ENCODE assay signal across 26 mouse cellular contexts in genomic region chr15:27316746-27317129, GRCm38 (mm10).
A peak's percentile ranks its signal among the peaks of the same experiment; 100 is the strongest.
DNase-seq lines count a peak whose midpoint lies in the region; ATAC-seq and TF ChIP-seq lines count a peak whose summit lies in the region.
"Had no signal": no experiment of that assay in that cellular context is flagged by ENCODE, and none has a peak within 500 bp of the region (broad histone marks: within the 10 kb centered on the region; RNA-seq: fewer than 3 reads in every experiment).

No protein-coding gene starts in this region.

- no peak for DNase-seq in forebrain, embryonic 10.5 days (ENCODE audit: extremely low spot score, low spot score)
- DNase-seq in intestine, embryonic 14.5 days (ENCODE audit: low spot score), result no peak
- DNase-seq in neural tube, embryonic 10.5 days (ENCODE audit: extremely low spot score, low spot score), result no peak
- DNase-seq in left cerebral cortex, adult 2 months (ENCODE audit: extremely low spot score in 1 of 2, low spot score in 2 of 2), result no peak
- DNase-seq in ovary, adult 18-20 months (ENCODE audit: low spot score), result no peak
- DNase-seq: adrenal gland, adult 8-10 months; cerebellum, postnatal 25 days; gastrocnemius, adult 2 months; gastrocnemius, postnatal 36 days; kidney, postnatal 10 days; layer of hippocampus, postnatal 36 days; right cerebral cortex, postnatal 25 days had no signal

- H3K27ac ChIP-seq in forebrain, embryonic 12.5 days, result no peak overlapping the region
- H3K27ac ChIP-seq in forebrain, embryonic 10.5 days, result no peak overlapping the region
- H3K27ac ChIP-seq in intestine, embryonic 14.5 days (ENCODE audit: low read depth), result no peak overlapping the region
- no peak overlapping the region for H3K27ac ChIP-seq in intestine, embryonic 15.5 days
- H3K27ac ChIP-seq in neural tube, embryonic 12.5 days, result no peak overlapping the region
- H3K27ac ChIP-seq in left cerebral cortex, adult 2 months, result no peak overlapping the region
- H3K27ac ChIP-seq: embryonic facial prominence, embryonic 10.5 days; embryonic facial prominence, embryonic 15.5 days; gastrocnemius, adult 2 months; heart, embryonic 13.5 days; limb, embryonic 13.5 days; lung, embryonic 15.5 days; midbrain, embryonic 12.5 days; stomach, embryonic 15.5 days had no signal

- H3K4me2 ChIP-seq in forebrain, embryonic 12.5 days, result no peak overlapping the region
- H3K4me2 ChIP-seq in intestine, embryonic 14.5 days (ENCODE audit: low read length), result no peak overlapping the region
- no peak overlapping the region for H3K4me2 ChIP-seq in intestine, embryonic 15.5 days (replicated peaks)
- H3K4me2 ChIP-seq in neural tube, embryonic 12.5 days (replicated peaks), result no peak overlapping the region
- H3K4me2 ChIP-seq: embryonic facial prominence, embryonic 15.5 days; heart, embryonic 13.5 days; limb, embryonic 13.5 days; liver, embryonic 11.5 days; lung, embryonic 15.5 days; midbrain, embryonic 12.5 days; stomach, embryonic 15.5 days had no signal

- TF ChIP-seq CTCF in left cerebral cortex, adult 2 months (IDR thresholded peaks at IDR 0.05), result no peak

- 0 out of 2 replicates have a peak, but pooled peaks have one; percentile 27 for ATAC-seq in forebrain, embryonic 12.5 days (ENCODE audit: low FRiP score)
- 0 out of 2 replicates have a peak, but pooled peaks have one; percentile 19 for ATAC-seq in intestine, embryonic 14.5 days (replicated peaks; ENCODE audit: low FRiP score, low TSS enrichment, low read depth)
- ATAC-seq in intestine, embryonic 15.5 days, result no peak
- ATAC-seq in neural tube, embryonic 12.5 days (ENCODE audit: low FRiP score, low read depth), result peak; percentile 56; the same call in 1 of the 2 replicates
- ATAC-seq: intestine, postnatal 0 days had no signal

- H3K9me3 ChIP-seq in forebrain, embryonic 12.5 days, result no peaks in the 10 kb centered on the region
- no peaks in the 10 kb centered on the region for H3K9me3 ChIP-seq in forebrain, embryonic 10.5 days
- H3K9me3 ChIP-seq in intestine, embryonic 14.5 days (ENCODE audit: control insufficient read depth, low read length), result no peaks in the 10 kb centered on the region
- H3K9me3 ChIP-seq in intestine, embryonic 15.5 days, result no peaks in the 10 kb centered on the region
- H3K9me3 ChIP-seq in neural tube, embryonic 12.5 days, result no peaks in the 10 kb centered on the region
- H3K9me3 ChIP-seq: embryonic facial prominence, embryonic 10.5 days; embryonic facial prominence, embryonic 15.5 days; G1E; heart, embryonic 13.5 days; limb, embryonic 13.5 days; lung, embryonic 15.5 days; midbrain, embryonic 12.5 days; stomach, embryonic 15.5 days had no signal

- no peaks in the 10 kb centered on the region for H3K27me3 ChIP-seq in forebrain, embryonic 12.5 days
- H3K27me3 ChIP-seq in forebrain, embryonic 10.5 days (ENCODE audit: poor library complexity, severe bottlenecking), result no peaks in the 10 kb centered on the region
- no peaks in the 10 kb centered on the region for H3K27me3 ChIP-seq in intestine, embryonic 14.5 days (replicated peaks; ENCODE audit: control insufficient read depth, insufficient read depth, low read length)
- no peaks in the 10 kb centered on the region for H3K27me3 ChIP-seq in intestine, embryonic 15.5 days (replicated peaks)
- no peaks in the 10 kb centered on the region for H3K27me3 ChIP-seq in neural tube, embryonic 12.5 days (replicated peaks)
- H3K27me3 ChIP-seq: embryonic facial prominence, embryonic 15.5 days; heart, embryonic 13.5 days; lung, embryonic 15.5 days; midbrain, embryonic 12.5 days; stomach, embryonic 15.5 days had no signal

- no peaks in the 10 kb centered on the region for H3K4me1 ChIP-seq in forebrain, embryonic 12.5 days
- no peaks in the 10 kb centered on the region for H3K4me1 ChIP-seq in forebrain, embryonic 10.5 days
- H3K4me1 ChIP-seq in intestine, embryonic 14.5 days (replicated peaks; ENCODE audit: control insufficient read depth, insufficient read depth, low read length), result no peaks in the 10 kb centered on the region
- H3K4me1 ChIP-seq in intestine, embryonic 15.5 days (replicated peaks), result no peaks in the 10 kb centered on the region
- H3K4me1 ChIP-seq in neural tube, embryonic 12.5 days, result no peaks in the 10 kb centered on the region
- H3K4me1 ChIP-seq: embryonic facial prominence, embryonic 10.5 days; embryonic facial prominence, embryonic 15.5 days; heart, embryonic 13.5 days; limb, embryonic 13.5 days; lung, embryonic 15.5 days; midbrain, embryonic 12.5 days; stomach, embryonic 15.5 days had no signal

- no peaks in the 10 kb centered on the region for H3K36me3 ChIP-seq in forebrain, embryonic 12.5 days (replicated peaks)
- no peaks in the 10 kb centered on the region for H3K36me3 ChIP-seq in forebrain, embryonic 10.5 days (replicated peaks)
- H3K36me3 ChIP-seq in intestine, embryonic 14.5 days (ENCODE audit: control insufficient read depth, insufficient read depth, low read length), result no peaks in the 10 kb centered on the region
- H3K36me3 ChIP-seq in intestine, embryonic 15.5 days, result no peaks in the 10 kb centered on the region
- H3K36me3 ChIP-seq in neural tube, embryonic 12.5 days, result no peaks in the 10 kb centered on the region
- H3K36me3 ChIP-seq: embryonic facial prominence, embryonic 10.5 days; embryonic facial prominence, embryonic 15.5 days; G1E; heart, embryonic 13.5 days; limb, embryonic 13.5 days; lung, embryonic 15.5 days; midbrain, embryonic 12.5 days; stomach, embryonic 15.5 days had no signal

- no peak overlapping the region for H3K9ac ChIP-seq in forebrain, embryonic 12.5 days
- no peak overlapping the region for H3K9ac ChIP-seq in intestine, embryonic 14.5 days (ENCODE audit: low read length)
- H3K9ac ChIP-seq in intestine, embryonic 15.5 days, result no peak overlapping the region
- no peak overlapping the region for H3K9ac ChIP-seq in neural tube, embryonic 12.5 days
- H3K9ac ChIP-seq: embryonic facial prominence, embryonic 15.5 days; heart, embryonic 13.5 days; limb, embryonic 13.5 days; lung, embryonic 15.5 days; midbrain, embryonic 12.5 days; stomach, embryonic 15.5 days had no signal

- no peak overlapping the region for H3K4me3 ChIP-seq in forebrain, embryonic 12.5 days (replicated peaks)
- no peak overlapping the region for H3K4me3 ChIP-seq in forebrain, embryonic 10.5 days
- no peak overlapping the region for H3K4me3 ChIP-seq in intestine, embryonic 14.5 days (ENCODE audit: low read depth, low read length)
- H3K4me3 ChIP-seq in intestine, embryonic 15.5 days (replicated peaks), result no peak overlapping the region
- H3K4me3 ChIP-seq in neural tube, embryonic 12.5 days, result no peak overlapping the region
- H3K4me3 ChIP-seq in left cerebral cortex, adult 2 months, result no peak overlapping the region
- H3K4me3 ChIP-seq: embryonic facial prominence, embryonic 10.5 days; embryonic facial prominence, embryonic 15.5 days; gastrocnemius, adult 2 months; heart, embryonic 13.5 days; limb, embryonic 13.5 days; lung, embryonic 15.5 days; midbrain, embryonic 12.5 days; myocyte; stomach, embryonic 15.5 days had no signal

- intact Hi-C loops in left cerebral cortex, adult 2 months (cut with DNase I), result loop anchor here (2.0 to 10.0 kb wide), 2 partner anchors 326 to 518 kb away; no protein-coding TSS in a partner anchor

- WGBS in forebrain, embryonic 12.5 days, result 67% methylated on average over 1 of the region's 1 CpGs
- 91% methylated on average over 1 of the region's 1 CpGs for WGBS in forebrain, embryonic 10.5 days
- 71% methylated on average over 1 of the region's 1 CpGs for WGBS in intestine, embryonic 14.5 days
- WGBS in intestine, embryonic 15.5 days, result 76% methylated on average over 1 of the region's 1 CpGs
- WGBS in neural tube, embryonic 12.5 days, result 80% methylated on average over 1 of the region's 1 CpGs
